Mouse (Mus musculus): Measurements from ENCODE around the gene Cacnb1.

Gene Cacnb1

GRCm38 (mm10) chr11:98022555-98023371 lies at the start of gene Cacnb1:
Gene Cacnb1 (minus strand): TSS chr11:98023034.
- DNase-seq (ENCODE audit: low spot score in 2 of 2): peak; percentile 36 to 65

GRCm38 (mm10) chr11:98067255-98067654 lies 44.4 kb upstream of the Cacnb1 start:
- no peak for DNase-seq (ENCODE audit: low spot score in 2 of 2)

DNA sequence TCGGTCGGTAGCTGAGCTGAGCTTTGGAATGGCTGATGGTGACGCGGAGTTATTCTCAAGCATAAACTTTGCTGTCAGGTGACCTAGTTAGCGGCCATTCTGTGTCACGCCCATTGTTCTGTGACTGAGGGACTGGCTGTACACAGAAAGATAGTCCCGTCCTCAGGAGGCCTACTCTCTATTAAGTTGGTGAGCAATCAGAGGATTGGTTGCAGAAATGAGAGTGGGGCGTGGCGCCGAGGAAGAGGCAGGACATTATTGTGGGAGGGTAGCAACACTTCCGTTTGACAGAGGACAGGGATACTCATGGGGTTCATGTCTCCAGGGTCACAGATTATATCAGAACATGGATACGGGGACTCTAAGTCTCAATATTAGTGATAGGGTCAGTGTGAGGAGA lies 43.4 kb upstream of the Cacnb1 start:
- no peak for DNase-seq (ENCODE audit: low spot score in 2 of 2)

GRCm38 (mm10) chr11:98061904-98062562 lies 39.2 kb upstream of the Cacnb1 start:
- no peak for DNase-seq (ENCODE audit: low spot score in 2 of 2)

GRCm38 (mm10) chr11:98061441-98061840 lies 38.6 kb upstream of the Cacnb1 start:
- DNase-seq (ENCODE audit: low spot score in 2 of 2): no peak

- no peak for DNase-seq (ENCODE audit: low spot score in 2 of 2)
These were observed 37.4 kb upstream of the Cacnb1 start for GRCm38 (mm10) chr11:98060104-98060692.

DNA sequence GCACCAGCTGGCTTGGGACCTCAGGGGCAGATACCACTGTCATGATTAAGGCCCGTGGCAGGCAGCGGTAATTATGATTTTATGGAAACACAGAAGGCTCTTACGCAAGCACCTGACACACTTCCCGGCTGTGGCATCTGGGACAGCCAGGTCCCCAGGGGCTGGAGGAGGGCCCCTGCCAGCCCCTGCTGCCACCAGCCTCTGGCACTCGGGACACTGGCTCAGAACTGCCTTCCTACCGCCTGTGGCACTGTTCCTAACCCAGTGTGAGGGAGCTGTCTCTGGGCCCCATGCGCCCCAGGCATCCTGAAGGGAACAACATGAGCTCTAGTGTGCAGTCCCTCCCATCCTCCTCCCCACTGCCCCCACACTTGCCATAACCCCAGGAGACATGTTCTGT lies 36.8 kb upstream of the Cacnb1 start:
- DNase-seq (ENCODE audit: low spot score in 2 of 2): no peak

- no peak for DNase-seq (ENCODE audit: low spot score in 2 of 2)
These were observed 35.2 kb upstream of the Cacnb1 start for GRCm38 (mm10) chr11:98057998-98058397.

GRCm38 (mm10) chr11:98057466-98057865 lies 34.6 kb upstream of the Cacnb1 start:
- no peak for DNase-seq (ENCODE audit: low spot score in 2 of 2)

- peak in 1 of 2 experiments; percentile 72 for DNase-seq (ENCODE audit: low spot score in 2 of 2)
These were observed 30.4 kb upstream of the Cacnb1 start, which contains the start of gene Stac2 for GRCm38 (mm10) chr11:98052989-98053834. Gene Stac2 (minus strand): TSS chr11:98053462.

- peak; percentile 29 to 74 for DNase-seq (ENCODE audit: low spot score in 2 of 2)
These were observed 29.5 kb upstream of the Cacnb1 start for GRCm38 (mm10) chr11:98052129-98052988.

GRCm38 (mm10) chr11:98051611-98052128 lies 28.8 kb upstream of the Cacnb1 start:
- DNase-seq (ENCODE audit: low spot score in 2 of 2): no peak

DNA sequence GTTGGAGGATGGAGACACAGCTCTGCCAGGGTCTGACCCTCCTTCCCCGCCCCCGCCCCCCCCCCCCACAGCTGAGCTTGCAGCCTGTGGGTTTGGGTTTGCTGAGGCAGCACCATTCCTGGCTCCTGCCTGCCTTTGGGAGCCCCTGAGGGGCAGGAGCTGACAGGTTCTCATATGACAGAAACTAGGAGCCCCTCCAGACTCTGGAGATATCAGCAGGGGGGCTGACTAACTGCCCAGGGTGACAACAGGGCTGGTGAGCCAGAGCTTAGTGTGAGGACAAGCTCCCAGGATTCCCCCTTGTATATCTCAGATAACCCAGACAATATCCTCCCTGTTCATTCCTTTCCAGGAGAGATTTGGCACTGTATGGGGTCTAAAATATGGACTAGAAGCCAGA lies 28.1 kb upstream of the Cacnb1 start:
- DNase-seq (ENCODE audit: low spot score in 2 of 2): no peak

DNA sequence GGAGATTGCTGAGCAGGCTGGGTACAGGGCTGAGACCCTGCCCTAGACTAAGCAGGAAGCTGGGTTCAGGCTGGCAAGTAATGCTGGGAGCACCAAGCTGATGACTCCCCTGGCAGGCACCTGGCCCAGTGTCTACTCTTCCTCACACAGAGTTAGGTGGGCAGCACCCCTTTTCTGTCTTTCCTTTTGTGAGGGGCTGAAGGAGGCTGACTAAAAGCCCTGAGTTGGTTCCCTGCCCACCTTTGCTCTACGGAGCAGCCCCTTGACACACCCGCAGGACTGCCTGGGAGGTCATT lies 27.6 kb upstream of the Cacnb1 start:
- DNase-seq (ENCODE audit: low spot score in 2 of 2): no peak

- peak in 1 of 2 experiments; percentile 62 for DNase-seq (ENCODE audit: low spot score in 2 of 2)
These were observed 27.1 kb upstream of the Cacnb1 start for GRCm38 (mm10) chr11:98049672-98050519.

DNA sequence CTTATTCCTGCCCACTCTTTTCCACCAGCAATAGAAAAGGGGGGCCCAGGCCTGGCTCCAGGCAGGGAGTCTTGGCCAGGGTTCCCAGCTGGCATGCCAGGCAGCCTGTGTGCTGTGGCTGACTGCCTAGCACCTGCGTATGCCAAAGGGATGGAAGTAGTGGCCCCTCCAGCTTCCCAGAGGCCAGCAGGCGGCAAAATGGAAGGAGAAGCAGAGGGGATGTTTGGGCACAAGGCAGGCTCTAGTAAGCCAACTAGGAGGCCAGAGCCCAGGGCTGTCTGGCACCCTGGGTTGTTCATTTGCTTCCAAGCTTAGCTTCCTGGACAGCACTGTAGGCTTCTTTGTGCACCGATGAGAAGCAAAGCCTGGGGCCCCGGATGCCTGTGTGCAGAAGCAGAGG lies 24.9 kb upstream of the Cacnb1 start:
- no peak for DNase-seq (ENCODE audit: low spot score in 2 of 2)

DNA sequence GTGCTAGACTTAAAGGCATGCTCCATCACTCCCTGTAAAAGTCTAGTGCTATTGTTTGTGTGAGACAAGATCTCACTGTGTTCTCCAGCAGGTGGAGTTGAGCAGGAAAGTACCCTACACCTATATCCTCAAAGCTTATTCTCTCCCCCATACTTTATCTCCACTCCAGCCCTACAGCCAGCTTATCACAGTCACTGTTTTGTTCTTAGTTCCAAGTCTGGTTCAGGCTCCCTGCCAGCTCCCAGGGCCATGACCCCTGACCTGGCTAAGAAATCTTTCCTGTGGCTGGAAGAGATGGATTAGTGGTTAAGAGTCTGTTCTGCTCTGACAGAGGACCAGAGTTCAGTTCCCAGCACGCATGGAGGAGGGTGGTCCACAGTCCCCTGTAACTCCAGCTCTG lies 23.6 kb upstream of the Cacnb1 start:
- DNase-seq (ENCODE audit: low spot score in 2 of 2): no peak

- peak in 1 of 2 experiments; percentile 48 for DNase-seq (ENCODE audit: low spot score in 2 of 2)
These were observed 22.8 kb upstream of the Cacnb1 start for GRCm38 (mm10) chr11:98045596-98045995.

- DNase-seq (ENCODE audit: low spot score in 2 of 2): no peak
These were observed 21.2 kb upstream of the Cacnb1 start for GRCm38 (mm10) chr11:98044074-98044473.

GRCm38 (mm10) chr11:98042741-98043140 lies 19.9 kb upstream of the Cacnb1 start:
- no peak for DNase-seq (ENCODE audit: low spot score in 2 of 2)

All from spleen, postnatal 10 days (tissue).